Mouse (Mus musculus) inflammation-experienced regulatory T-cells, adult 6 months (primary cell): ENCODE measurements at regions not wholly inside any gene's neighbourhood (a gene's known extent, or its start where the extent isn't known, plus 50 kb on each side); places are given as distances from the start of the nearest gene placed in this dataset.
"Not testable (repeated sequence)": the region's sequence is repeated elsewhere in the genome, so short reads cannot be mapped to it uniquely, and the experiment has no call there.

Experiments
- ATAC-seq: one replicate; pipeline ENCODE4 v1.8.0; 2017

DNA sequence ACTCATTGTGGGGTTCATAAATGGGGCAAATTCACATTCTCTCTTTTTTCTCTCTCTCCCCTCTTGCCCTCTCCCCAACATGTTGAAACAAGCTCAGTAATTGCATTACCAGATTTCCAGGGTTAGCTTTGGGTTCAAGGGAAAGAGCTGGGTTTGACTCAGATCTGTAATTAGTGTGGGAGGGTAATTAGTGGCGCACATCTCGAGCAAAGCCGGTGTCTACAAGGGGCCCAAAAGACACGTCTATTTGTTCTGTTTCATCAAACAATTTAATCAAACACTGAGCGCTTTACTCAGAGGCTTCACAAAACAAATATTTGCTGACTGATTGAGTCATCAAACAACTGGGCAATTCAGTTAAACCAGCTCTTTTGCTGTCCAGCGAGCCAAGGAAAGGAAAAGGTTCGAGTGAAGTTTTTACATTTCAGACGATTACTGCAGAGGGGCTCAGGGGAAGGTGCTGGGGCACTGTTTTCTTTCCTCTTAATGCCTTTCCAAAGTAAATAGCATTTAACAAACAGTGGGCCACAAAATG, 193.6 kb upstream of the Six2 start:
- no peak for ATAC-seq

- no peak for ATAC-seq
These were observed 193.0 kb upstream of the Six2 start for GRCm38 (mm10) chr17:85881046-85881445.

DNA sequence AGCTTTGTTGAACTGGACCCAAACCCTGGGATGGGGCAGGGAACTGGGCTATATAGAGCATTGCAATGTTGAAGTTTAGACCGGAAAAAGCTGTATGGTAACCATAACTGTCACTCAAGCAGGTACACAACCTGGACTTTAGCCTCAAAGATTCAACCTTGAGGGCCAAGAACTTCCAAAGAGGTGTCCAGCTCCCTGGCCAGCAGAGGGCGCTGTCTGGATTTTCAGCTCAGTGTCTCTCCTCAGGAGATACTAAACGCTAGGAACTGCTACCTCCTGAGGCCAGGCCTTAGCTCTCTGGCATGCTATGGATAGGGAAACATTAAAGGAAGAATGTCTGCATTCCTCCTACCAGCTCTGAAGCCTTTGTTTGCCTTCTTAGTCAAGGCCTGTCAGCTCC, 189.4 kb upstream of the Six2 start:
- ATAC-seq, result no peak

DNA sequence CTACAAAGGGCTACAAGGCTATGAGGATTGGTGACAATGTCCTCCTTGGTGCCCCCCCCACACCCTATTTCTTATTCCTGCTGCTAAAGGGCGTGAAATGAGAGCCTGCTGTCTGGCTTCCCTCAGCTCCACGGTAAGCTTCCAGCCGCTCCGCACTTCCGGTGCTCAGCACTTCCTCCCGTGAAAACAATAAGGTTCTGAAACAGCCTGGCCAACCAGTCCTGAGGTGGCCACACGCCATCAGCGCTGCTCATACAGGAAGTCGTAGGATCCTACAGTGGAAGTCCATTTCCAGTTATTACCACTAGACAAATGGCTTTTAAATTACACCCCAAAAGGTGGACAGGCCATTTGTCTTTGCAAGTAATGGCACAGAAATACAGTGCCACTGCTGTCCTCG, 188.8 kb upstream of the Six2 start:
- ATAC-seq, result no peak

GRCm38 (mm10) chr17:85873853-85874586, 185.9 kb upstream of the Six2 start:
- peak; percentile 58 for ATAC-seq

DNA sequence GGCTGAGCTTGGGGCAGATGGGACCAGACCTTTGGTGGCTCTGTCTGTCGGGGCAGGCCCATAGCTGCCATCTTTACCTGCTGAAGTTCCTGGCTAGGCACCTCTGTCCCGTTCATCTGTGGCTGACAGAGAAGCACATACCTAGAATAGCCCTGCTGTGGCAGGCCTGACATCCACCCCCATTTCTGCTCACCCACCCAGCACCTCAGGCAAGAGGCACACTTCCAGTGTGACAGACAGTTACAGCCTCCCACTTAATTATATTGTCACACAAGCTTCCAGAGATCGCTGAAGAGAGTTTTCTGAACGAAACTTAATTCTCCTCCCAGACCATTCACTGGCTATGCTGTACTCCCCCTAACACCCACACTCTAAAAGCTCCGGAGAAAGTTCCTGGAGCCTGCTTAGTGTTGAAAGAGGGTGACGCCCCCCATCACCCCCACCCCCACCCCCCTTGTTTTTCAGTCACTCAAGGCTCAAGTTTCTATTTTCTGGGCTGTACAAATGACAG, 184.9 kb upstream of the Six2 start:
- no peak for ATAC-seq

GRCm38 (mm10) chr17:85870406-85870805, 182.3 kb upstream of the Six2 start:
- no peak for ATAC-seq

DNA sequence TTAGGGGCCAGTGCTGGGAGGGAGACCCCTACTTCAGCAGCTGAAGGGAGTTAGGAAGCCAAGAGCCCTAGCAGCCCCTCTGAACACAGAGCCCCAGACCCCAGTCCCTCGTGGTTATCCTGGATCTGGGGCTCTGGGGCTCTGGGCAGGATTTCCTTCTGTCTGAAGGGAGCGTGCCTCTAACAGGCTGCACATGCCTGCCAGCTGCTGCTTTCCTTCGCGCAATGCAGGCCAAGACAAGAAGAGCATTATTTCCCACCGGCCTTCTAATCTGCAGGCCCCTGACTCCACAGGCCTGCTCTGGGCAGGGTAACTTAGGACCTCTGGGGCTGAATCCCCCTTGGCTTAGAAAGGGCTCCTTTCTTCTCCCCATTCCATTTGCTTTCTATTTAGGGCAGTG, 181.1 kb upstream of the Six2 start:
- ATAC-seq, result no peak

DNA sequence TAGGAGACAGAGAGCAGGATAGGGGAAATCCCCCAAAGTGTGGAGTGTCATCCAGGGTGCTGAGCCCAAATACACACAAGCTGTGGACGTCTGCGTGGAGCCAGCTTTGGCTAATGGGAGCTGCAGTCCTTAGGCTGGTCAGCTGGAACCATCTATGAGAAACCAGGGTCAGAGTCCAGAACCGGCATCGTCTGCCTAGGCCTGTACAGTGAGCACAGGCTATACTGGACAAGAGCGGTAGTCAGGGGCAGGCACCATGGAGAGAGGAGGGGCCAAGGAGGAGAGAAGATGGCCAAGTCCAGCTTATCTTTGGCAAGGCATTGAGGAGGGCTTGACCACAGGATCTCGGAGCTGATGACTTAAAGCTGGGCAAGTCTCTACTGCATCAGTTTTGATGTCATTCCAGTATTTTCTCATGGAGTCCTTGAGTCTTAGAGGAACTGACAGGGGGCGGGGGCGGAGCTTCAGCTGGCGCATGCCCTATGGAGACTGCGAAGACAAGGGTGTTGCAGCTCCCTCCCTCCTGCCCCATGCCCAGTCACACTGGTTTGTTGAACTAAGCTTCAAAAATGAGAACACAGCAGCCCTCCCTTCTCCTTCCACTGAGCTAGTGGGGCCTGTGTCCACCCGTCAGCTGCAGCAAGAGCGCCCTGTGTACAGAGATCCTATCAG, 180.0 kb upstream of the Six2 start:
- ATAC-seq, result no peak

DNA sequence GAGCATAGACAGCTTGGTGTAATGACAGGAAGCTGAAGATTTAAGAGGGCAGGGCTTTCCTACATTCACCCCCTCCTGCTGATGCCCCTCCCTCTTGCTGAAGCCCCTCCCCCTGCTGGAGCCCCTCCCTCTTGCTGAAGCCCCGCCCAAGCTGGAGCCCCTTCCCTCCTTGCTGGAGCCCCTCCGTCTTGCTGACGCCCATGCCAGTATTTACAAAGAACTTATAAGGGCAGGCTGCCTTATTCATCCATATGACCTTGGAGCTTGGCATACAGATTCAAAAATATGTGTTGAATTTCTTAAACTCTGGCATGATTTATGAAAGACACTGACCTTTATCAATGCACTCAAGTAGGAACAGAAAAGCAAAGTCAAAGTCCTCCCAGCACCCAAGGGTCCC, 178.5 kb upstream of the Six2 start:
- no peak for ATAC-seq

- no peak for ATAC-seq
These were observed 177.9 kb upstream of the Six2 start for GRCm38 (mm10) chr17:85865940-85866339.

DNA sequence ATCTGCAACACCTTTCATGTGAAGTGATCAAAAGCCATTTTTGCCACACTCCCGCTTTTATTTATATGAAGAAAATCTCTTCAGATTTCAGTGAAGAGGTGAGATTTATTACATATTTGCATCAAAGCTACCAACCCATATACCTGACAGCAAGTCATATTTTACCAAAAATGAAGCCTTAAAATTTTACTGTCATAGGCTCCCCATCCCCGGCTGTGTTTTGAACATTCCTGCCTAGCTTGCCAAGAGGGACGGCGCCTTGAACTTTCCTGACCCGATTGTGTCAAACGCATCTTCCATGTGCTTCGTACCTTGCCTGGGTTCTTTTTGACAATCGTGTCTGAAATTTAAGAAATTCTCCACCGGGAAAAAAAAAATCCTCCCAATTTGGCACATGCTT, 173.3 kb upstream of the Six2 start:
- ATAC-seq, result no peak

DNA sequence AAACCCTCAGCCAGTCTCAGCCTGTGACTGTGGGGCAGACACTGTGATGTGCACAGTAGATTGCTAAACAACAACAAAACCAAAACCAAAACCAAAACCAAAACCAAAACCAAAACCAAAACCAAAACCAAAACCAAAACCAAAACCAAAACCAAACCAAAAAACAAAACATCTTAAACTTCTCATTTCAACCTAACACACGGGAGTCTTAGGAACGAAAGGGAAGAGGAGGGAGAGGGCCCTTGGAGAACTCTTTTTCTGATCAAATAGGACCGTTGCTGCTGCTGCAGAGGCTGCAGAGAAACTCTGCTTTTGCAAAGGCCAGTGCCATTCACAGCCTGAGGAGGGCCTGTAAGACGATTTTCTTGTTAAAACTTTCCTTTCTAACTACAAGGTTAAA, 172.7 kb upstream of the Six2 start:
- no peak for ATAC-seq

DNA sequence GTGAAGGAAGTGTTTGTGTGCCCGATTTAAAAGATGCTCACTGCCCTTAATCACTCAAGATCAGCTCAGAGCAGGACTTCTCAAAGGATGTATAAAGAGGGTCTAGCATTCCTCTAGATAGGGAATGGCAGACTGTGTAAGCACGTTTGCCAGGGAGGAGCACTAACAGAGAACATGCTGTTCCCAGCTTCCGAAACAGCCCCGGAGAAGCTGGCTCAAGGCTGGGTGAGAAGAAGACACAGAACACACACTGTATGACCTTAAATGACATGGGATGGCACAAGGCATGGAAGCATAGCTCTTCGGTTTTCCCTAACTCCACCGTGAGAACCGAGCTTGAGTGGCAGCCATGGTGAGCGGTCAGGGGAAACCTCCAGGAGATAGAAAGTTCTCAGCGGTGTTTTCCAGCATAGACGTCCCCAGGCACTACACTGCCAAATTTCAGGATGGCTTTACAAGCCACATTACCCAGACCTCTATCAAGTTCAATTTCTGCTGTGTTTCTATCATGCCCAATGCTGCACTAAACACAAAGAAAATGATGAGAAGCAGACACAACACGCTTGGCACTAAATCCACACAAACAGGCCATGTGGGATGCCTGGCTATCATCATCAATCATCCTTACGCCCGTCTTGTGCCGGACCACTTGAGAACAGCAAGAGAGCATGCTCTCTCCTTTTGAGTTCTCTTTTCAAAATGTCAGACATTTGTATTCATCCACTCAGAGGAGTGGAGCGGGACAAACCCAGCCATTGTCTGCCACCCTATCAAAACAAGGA, 172.0 kb upstream of the Six2 start:
- ATAC-seq, result no peak

GRCm38 (mm10) chr17:85858516-85858915, 170.4 kb upstream of the Six2 start:
- no peak for ATAC-seq

DNA sequence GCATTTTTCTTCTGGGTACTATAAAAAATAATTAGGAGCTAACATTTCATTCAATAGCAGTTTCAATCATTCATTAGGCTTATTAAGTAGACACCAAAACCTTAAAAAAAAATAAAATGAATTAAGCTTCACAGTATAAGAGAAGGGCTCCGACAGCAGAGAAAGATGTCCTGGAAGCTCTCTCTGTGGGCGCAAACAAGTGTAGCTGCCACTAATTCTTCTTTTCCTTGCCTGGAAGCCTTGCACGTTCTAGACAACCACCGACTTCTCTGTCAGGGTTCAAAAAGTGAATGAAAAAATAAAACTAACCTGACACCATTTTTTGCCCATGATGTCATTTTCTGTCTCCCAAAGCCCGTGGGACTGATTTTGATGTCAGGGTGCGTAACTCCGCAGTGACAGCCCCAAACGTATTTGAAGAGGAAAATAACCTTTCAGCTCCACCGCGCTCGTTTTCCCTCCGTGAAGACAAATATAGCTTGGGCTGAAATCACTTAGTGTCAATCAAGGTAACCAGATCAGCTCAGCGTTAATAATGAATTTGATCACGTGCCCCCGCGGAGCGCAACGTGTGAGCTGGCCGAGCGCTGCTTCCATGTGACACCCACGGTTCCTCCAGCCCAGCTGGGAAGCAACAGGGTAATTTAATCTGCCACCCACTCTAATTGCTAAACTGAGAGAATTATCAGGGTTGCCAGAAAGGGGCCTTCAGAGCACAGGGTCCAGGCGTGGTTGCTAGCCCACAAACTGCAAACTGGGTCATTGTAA, 169.8 kb upstream of the Six2 start:
- no peak for ATAC-seq

- not testable (repeated sequence) for ATAC-seq
These were observed 168.8 kb upstream of the Six2 start for GRCm38 (mm10) chr17:85856894-85857293.

GRCm38 (mm10) chr17:85853156-85853555, 165.1 kb upstream of the Six2 start:
- ATAC-seq, result no peak

DNA sequence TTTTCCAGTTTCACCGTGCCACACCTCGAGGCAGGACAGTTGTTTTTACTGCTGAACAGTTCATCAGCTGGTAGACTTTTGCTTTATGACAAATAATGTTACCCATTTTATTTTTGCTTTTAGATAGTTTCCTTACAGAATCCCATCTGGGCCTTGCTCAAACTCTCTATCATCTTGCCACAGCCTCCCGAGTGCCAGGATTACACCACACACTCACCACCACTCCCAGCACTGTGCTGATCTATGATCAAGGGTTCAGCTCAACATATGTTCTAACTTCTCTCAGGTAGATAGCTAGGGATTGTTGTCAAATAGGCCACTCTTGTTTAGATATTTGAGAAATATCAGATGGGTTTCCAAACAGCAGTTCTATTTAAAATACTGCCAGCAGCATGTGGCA, 160.5 kb upstream of the Six2 start:
- no peak for ATAC-seq

DNA sequence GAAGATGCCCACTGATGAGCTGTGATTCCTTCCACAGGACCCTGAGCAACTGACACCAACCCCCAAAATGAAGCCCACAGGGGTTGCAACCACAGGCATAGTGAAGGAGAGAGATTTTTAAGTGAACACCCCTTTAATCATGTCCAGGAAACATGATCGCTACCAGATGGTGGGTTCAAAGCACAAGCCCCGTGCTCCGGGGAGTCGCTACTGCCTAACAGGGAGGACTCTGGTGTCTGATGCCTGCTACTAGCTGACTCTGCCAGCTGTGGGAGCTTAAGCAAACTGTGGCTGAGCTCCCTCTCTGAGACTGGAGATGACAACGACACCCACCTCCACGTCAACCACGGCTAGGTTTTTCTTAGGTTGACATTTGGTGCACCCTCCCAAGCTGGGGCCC, 159.7 kb upstream of the Six2 start:
- ATAC-seq, result no peak

DNA sequence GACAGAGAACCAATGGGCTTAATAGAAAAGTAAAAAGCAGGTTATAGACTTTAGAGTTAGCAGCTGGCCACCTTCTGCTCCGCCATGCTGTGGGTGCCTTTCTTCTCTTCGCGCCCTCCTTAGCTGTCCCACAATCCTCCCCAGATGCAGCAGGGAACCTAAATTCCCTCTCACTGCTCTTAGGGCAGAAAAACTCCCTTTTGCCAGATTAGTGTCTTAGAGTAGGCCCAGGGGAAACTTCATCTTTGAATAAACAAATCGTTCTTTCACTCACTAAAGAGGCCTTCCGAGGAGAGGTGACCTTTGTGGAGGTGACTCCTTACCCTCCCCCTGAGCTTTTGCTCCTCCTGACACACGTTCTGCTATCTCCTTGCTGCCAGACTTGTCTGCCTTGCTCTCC, 157.0 kb upstream of the Six2 start:
- no peak for ATAC-seq

DNA sequence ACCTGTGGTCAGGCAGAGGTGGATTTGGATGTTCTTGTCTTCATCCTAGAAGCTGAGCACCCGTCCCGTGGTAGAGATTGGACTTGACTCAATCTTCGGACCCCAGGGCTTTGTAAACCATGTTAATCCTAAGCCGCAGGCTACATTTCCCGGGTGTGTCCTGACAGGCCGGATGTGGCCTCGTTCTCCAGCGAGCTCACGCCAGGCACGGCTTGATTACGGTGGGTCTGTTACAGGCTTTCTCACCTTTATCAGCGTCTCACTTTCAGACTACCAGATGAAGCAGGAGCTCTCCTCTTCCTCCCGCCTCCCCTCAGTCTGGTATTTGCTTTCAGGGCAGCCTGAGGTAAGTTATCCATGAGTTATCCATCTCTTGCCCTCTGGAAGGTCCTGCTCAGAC, 156.4 kb upstream of the Six2 start:
- ATAC-seq, result no peak

- ATAC-seq, result no peak
These were observed 135.0 kb upstream of the Six2 start for GRCm38 (mm10) chr17:85823036-85823435.
